Mouse (Mus musculus) kidney, postnatal 0 days (tissue): ENCODE results near the gene Urah. TPM values are rescaled to one million over a fixed set of nuclear protein-coding genes. Genes with fewer than 3 reads are reported as not detected.

Experiments used
- ATAC-seq: fragments of 200-750 bp; cut with Nextera tagmentation; replicated peaks from 2 replicates; pipeline ENCODE4 v1.8.0; 2017; ENCODE audit warnings: low read depth, moderate number of reproducible peaks, moderate TSS enrichment, moderate library complexity; ENCODE audit not compliant: low FRiP score
- DNase-seq: peaks from one replicate; pipeline ENCODE4 v3.0.0-alpha.2; 2016; ENCODE audit warnings: low spot score
- H3K27ac ChIP-seq: fragments of 300-500 bp; sonication (generic); 2 replicates; pipeline ENCODE4 v1.5.1; 2014; ENCODE audit warnings: mild to moderate bottlenecking
- H3K27me3 ChIP-seq: fragments of 300-500 bp; sonication (generic); 2 replicates; pipeline ENCODE4 v1.6.1; 2014; ENCODE audit warnings: low read length, mixed read lengths; ENCODE audit not compliant: insufficient read depth
- H3K36me3 ChIP-seq: fragments of 300-500 bp; sonication (generic); 2 replicates; pipeline ENCODE4 v1.6.1; 2014; ENCODE audit warnings: low read length, mixed read lengths; ENCODE audit not compliant: insufficient read depth
- H3K4me1 ChIP-seq: fragments of 300-500 bp; sonication (generic); replicated peaks from 2 replicates; pipeline ENCODE4 v1.6.1; 2014; ENCODE audit warnings: antibody characterized with exemption, low read length, mixed read lengths; ENCODE audit not compliant: insufficient read depth
- H3K4me2 ChIP-seq: fragments of 300-500 bp; sonication (generic); 2 replicates; pipeline ENCODE4 v1.6.1; 2014; ENCODE audit warnings: mild to moderate bottlenecking, low read length, moderate library complexity, mixed read lengths
- H3K4me3 ChIP-seq: fragments of 300-500 bp; sonication (generic); replicated peaks from 2 replicates; pipeline ENCODE4 v1.5.1; 2014; ENCODE audit warnings: low read depth, low read length
- H3K9ac ChIP-seq: fragments of 300-500 bp; sonication (generic); 2 replicates; pipeline ENCODE4 v1.6.1; 2014; ENCODE audit warnings: low read depth, low read length
- H3K9me3 ChIP-seq: fragments of 300-500 bp; sonication (generic); replicated peaks from 2 replicates; pipeline ENCODE4 v1.6.1; 2016; ENCODE audit warnings: low read length, inconsistent platforms, mixed read lengths
- CTCF ChIP-seq: IDR thresholded peaks from 2 replicates; pipeline ENCODE4 v1.5.1; 2016; ENCODE audit warnings: antibody characterized with exemption, low read depth, mild to moderate bottlenecking, moderate library complexity
- WGBS: fragments of 180-500 bp; shearing (Covaris S2); extraction: QIAGEN DNeasy Blood & Tissue Kit; methylation state at CpG from one replicate; pipeline ENCODE4 v1.1.7; 2014; 5-methylcytosine and 5-hydroxymethylcytosine counted together
- polyA plus RNA-seq: library from polyadenylated mRNA; unstranded; fragments of >200 nt; fragmentation: Nextera tagmentation; extraction: Ambion mirVana; gene quantifications from 2 replicates; pipeline ENCODE4 v1.2.1, GENCODE M21; 2015

Gene Urah
- polyA plus RNA-seq, 1 experiment from 2014 or later, result 1.1 TPM

DNA sequence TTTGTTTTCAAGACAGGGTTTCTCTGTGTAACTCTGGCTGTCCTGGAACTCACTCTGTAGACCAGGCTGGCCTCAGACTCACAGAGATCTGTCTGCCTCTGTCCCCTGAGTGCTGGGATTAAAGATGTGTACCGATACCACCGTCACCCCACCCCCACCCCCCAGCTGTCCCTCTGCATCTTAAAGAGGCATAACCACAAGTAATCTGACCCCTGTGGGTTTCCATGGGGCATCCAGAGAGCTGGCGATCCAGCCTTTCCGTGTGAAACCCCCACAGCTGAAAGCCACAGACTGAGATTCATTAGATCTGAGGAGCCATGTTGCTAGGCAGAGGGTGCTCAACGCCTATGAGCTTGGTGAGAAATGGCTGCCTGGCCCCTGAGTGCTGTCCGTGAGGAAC, 25.2 kb downstream of the Urah start:
- H3K4me2 ChIP-seq, result no peak overlapping the region
- H3K9ac ChIP-seq, result no peak overlapping the region
- DNase-seq, result no peak
- no peak for ATAC-seq
- no peak overlapping the region for H3K27ac ChIP-seq
- H3K36me3 ChIP-seq, result peaks cover 42% of the 10 kb centered on the region
- H3K4me3 ChIP-seq, result no peak overlapping the region
- no peak for TF ChIP-seq CTCF
- peaks cover 17% of the 10 kb centered on the region; the same call in 1 of the 2 replicates for H3K4me1 ChIP-seq
- H3K27me3 ChIP-seq, result no peaks in the 10 kb centered on the region
- H3K9me3 ChIP-seq, result no peaks in the 10 kb centered on the region
- WGBS, result 76% methylated on average over 6 of the region's 6 CpGs

DNA sequence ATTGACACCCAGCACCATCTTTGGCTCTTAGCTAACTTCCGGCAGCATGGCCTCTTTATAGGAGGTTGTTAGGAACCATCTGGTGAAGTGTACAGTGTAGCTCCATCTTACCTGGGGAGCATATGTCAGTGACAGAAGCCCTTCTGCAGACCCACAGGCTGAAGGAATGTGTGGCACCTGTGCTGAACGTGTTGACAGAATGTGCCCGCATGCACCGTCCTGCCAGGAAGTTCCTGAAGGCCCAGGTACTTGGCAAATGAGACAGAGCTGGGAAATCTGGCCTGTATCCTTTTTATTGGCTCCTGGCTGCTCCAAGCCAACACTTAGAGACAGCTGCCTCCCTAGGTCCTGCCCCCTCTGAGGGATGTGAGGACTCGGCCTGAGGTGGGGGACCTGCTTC, 25.9 kb downstream of the Urah start:
- no peak for ATAC-seq
- DNase-seq, result no peak
- no peaks in the 10 kb centered on the region for H3K9me3 ChIP-seq
- H3K27ac ChIP-seq, result no peak overlapping the region
- H3K4me2 ChIP-seq, result no peak overlapping the region
- H3K4me3 ChIP-seq, result no peak overlapping the region
- no peak overlapping the region for H3K9ac ChIP-seq
- TF ChIP-seq CTCF, result no peak
- 89% methylated on average over 5 of the region's 5 CpGs for WGBS
- peaks cover 10% of the 10 kb centered on the region; the same call in 1 of the 2 replicates for H3K4me1 ChIP-seq
- H3K27me3 ChIP-seq, result no peaks in the 10 kb centered on the region
- H3K36me3 ChIP-seq, result peaks cover 42% of the 10 kb centered on the region

DNA sequence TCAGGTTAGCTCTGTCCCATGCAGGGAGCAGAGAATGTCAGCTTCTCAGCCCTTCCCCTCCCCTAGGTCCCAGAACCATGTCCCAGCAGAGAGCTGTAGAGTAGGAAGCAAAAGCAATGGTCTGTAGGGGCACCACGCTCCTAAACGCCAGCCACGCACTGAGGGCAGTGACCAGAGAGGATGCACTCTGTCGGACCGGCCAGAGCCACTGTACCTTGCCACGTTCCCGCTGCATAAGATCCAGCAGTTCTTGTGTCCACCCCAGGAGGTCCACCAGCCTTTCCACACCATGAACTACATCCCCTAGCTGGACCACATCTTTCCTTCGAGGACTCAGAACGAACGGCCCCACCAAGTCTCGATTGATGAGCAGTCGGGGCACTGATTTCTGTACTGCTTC, 29.9 kb downstream of the Urah start:
- Histone ChIP-seq H3K4me2 (no peak overlapping the region), H3K9me3 (no peaks in the 10 kb centered on the region), H3K4me1 (no peaks in the 10 kb centered on the region), H3K9ac (no peak overlapping the region), H3K4me3 (no peak overlapping the region), H3K36me3 (peaks cover 48% of the 10 kb centered on the region), H3K27me3 (no peaks in the 10 kb centered on the region), H3K27ac (no peak overlapping the region)
- WGBS, result 89% methylated on average over 12 of the region's 12 CpGs
- DNase-seq (no peak), ATAC-seq (no peak)
- no peak for TF ChIP-seq CTCF

DNA sequence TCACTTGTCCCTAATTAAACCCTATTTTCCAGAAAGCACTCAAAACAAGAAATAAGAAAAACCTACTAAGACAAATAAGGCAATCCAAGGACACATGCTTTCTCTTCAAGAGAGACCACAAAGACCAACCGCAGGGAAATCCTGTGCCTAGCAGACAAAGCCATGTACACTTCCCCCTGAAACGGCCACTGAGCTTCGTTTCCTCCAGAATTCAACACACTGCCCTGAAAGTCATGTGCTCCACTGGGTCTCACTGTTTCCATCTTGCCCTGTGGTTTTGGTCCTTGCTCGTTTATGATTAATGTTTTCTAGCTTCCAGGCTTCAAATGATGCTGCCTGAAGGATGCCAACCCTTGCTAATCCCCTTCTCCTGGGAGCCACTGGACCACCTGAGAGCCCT, 39.4 kb downstream of the Urah start:
- Histone ChIP-seq H3K27me3 (no peaks in the 10 kb centered on the region), H3K9me3 (no peaks in the 10 kb centered on the region), H3K4me3 (no peak overlapping the region), H3K36me3 (peaks cover 22% of the 10 kb centered on the region), H3K27ac (no peak overlapping the region), H3K9ac (no peak overlapping the region), H3K4me1 (no peaks in the 10 kb centered on the region), H3K4me2 (no peak overlapping the region)
- TF ChIP-seq CTCF, result no peak
- WGBS, result 91% methylated on average over 4 of the region's 4 CpGs
- no peak for ATAC-seq
- no peak for DNase-seq

DNA sequence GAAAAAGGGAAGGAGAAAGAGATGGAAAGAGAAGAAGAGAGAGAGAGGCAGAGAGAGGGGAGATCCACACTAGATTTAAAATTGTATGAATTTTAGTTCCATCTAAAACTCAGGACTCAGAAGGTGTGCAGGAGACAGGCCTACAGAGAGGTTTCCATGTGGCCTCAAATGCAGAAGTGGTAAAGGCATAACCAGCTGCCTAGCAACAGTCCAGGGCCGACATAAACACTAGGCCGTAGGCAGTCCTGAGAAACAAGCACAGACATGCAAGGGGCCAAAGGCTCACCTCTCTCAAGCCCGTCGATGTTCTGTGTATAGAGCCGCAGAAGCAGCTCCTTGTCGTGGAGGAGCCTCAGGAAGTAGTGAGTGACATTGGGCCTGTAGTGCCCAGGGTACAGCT, 42.5 kb downstream of the Urah start:
- ATAC-seq, result no peak
- Histone ChIP-seq H3K4me3 (no peak overlapping the region), H3K27ac (no peak overlapping the region), H3K9ac (no peak overlapping the region), H3K4me2 (no peak overlapping the region), H3K4me1 (0 out of 2 replicates have a peak, but pooled peaks cover 3% of the 10 kb centered on the region), H3K36me3 (peaks cover 20% of the 10 kb centered on the region), H3K9me3 (no peaks in the 10 kb centered on the region), H3K27me3 (no peaks in the 10 kb centered on the region)
- no peak for TF ChIP-seq CTCF
- 92% methylated on average over 6 of the region's 6 CpGs for WGBS
- no peak for DNase-seq

DNA sequence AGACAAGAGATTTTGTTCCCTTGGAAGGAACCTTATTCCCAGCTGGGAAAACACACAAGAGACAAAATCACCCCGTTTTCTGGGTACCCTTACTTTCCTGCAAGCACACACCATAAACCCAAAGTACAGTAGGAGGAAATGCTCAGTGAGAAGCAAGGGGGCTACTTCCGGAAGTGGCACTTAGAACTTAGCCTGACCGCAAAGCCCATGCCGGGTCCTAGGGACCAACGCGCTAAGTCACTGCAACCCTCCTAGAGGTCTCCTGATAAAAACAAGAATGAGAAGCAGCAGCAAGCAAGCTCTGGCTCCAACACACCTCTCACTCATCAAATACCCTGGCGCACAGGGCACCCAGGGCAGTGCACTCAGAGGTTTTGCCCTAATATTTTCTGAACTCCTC, 44.5 kb downstream of the Urah start:
- ATAC-seq (no peak), DNase-seq (no peak)
- H3K4me2 ChIP-seq, result no peak overlapping the region
- H3K27ac ChIP-seq, result no peak overlapping the region
- no peak overlapping the region for H3K9ac ChIP-seq
- no peaks in the 10 kb centered on the region for H3K9me3 ChIP-seq
- 0 out of 2 replicates have a peak, but pooled peaks cover 3% of the 10 kb centered on the region for H3K4me1 ChIP-seq
- H3K27me3 ChIP-seq, result no peaks in the 10 kb centered on the region
- no peak for TF ChIP-seq CTCF
- H3K4me3 ChIP-seq, result no peak overlapping the region
- WGBS, result 91% methylated on average over 7 of the region's 7 CpGs
- peaks cover 13% of the 10 kb centered on the region for H3K36me3 ChIP-seq

DNA sequence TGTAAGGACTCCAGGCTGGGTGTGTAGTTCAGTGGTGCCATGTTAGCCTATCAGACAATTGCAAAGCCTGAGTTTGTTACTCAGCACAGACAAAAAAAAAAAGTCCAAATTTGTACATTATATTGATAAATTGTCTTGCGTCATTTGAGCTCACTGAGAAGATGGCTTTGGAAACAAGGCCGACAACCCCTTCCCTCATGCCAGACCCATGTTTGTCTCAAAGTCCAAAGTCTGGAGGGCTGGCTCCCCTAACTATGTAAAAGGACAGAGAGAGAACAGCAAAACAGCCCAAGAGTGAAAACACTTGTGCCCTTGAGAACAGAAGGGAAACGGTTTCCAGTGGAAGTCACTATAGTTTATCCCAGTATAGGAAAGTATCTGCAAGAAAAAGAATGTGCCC, 45.6 kb downstream of the Urah start:
- Histone ChIP-seq H3K27me3 (no peaks in the 10 kb centered on the region), H3K4me2 (peak overlapping the region; percentile 89; the same call in 1 of the 2 replicates), H3K4me1 (0 out of 2 replicates have a peak, but pooled peaks cover 3% of the 10 kb centered on the region), H3K9ac (no peak overlapping the region), H3K36me3 (peaks cover 8% of the 10 kb centered on the region; the same call in 1 of the 2 replicates), H3K27ac (peak overlapping the region; percentile 42; the same call in 1 of the 2 replicates), H3K4me3 (no peak overlapping the region), H3K9me3 (no peaks in the 10 kb centered on the region)
- TF ChIP-seq CTCF, result no peak
- WGBS, result 72% methylated on average over 3 of the region's 3 CpGs
- DNase-seq (no peak), ATAC-seq (no peak)
